Comparison of ENCODE assay signal across 15 mouse cellular contexts in genomic region chr1:153974300-153974699, GRCm38 (mm10).
DNase-seq lines count a peak whose midpoint lies in the region; ATAC-seq lines count a peak whose summit lies in the region.
"Had no signal": no experiment of that assay in that cellular context is flagged by ENCODE, and none has a peak within 500 bp of the region (broad histone marks: within the 10 kb centered on the region; RNA-seq: fewer than 3 reads in every experiment).

No protein-coding gene starts in this region.

- no peak overlapping the region for H3K27ac ChIP-seq in forebrain, embryonic 16.5 days (ENCODE audit: low read length)
- H3K27ac ChIP-seq in forebrain, embryonic 12.5 days: no peak overlapping the region
- H3K27ac ChIP-seq: embryonic facial prominence, embryonic 15.5 days had no signal

- H3K9ac ChIP-seq in forebrain, embryonic 16.5 days (replicated peaks; ENCODE audit: low read depth, low read length): no peak overlapping the region
- no peak overlapping the region for H3K9ac ChIP-seq in forebrain, embryonic 12.5 days
- H3K9ac ChIP-seq: embryonic facial prominence, embryonic 15.5 days had no signal

- no peak overlapping the region for H3K4me3 ChIP-seq in forebrain, embryonic 16.5 days (replicated peaks; ENCODE audit: low read length)
- H3K4me3 ChIP-seq in forebrain, embryonic 12.5 days (replicated peaks): no peak overlapping the region
- H3K4me3 ChIP-seq: embryonic facial prominence, embryonic 15.5 days had no signal

- DNase-seq in layer of hippocampus, postnatal 10 days (ENCODE audit: low spot score in 2 of 2): peak; percentile 24 to 46
- no peak for DNase-seq in layer of hippocampus, adult 11-12 months (ENCODE audit: low spot score)
- DNase-seq in 3134 (ENCODE audit: extremely low read depth, insufficient read length, low spot score) (peak; percentile 57), 3T3-L1 (ENCODE audit: low read depth, low spot score) (peak; percentile 6)
- no peak for DNase-seq in urinary bladder, adult 18-20 months (ENCODE audit: low spot score in 2 of 2)
- DNase-seq: cerebellum, postnatal 25 days; kidney, adult 11 months; lung, adult 18-20 months; lung, postnatal 14 days; thymus, postnatal 25 days had no signal

- H3K36me3 ChIP-seq in forebrain, embryonic 16.5 days (ENCODE audit: control insufficient read depth, insufficient read depth): no peaks in the 10 kb centered on the region
- no peaks in the 10 kb centered on the region for H3K36me3 ChIP-seq in forebrain, embryonic 12.5 days (replicated peaks)
- H3K36me3 ChIP-seq: embryonic facial prominence, embryonic 15.5 days had no signal

- WGBS in forebrain, embryonic 16.5 days: 35% methylated on average over 1 of the region's 1 CpGs
- WGBS in forebrain, embryonic 12.5 days: 77% methylated on average over 1 of the region's 1 CpGs

- H3K9me3 ChIP-seq in forebrain, embryonic 16.5 days (ENCODE audit: control insufficient read depth, low read length): no peaks in the 10 kb centered on the region
- H3K9me3 ChIP-seq in forebrain, embryonic 12.5 days: no peaks in the 10 kb centered on the region; the same call in 1 of the 2 replicates
- H3K9me3 ChIP-seq: embryonic facial prominence, embryonic 15.5 days had no signal

- no peaks in the 10 kb centered on the region; the same call in 1 of the 2 replicates for H3K4me1 ChIP-seq in forebrain, embryonic 16.5 days (replicated peaks; ENCODE audit: control insufficient read depth, insufficient read depth, low read length)
- peaks cover 11% of the 10 kb centered on the region for H3K4me1 ChIP-seq in forebrain, embryonic 12.5 days
- H3K4me1 ChIP-seq: embryonic facial prominence, embryonic 15.5 days had no signal

- H3K4me2 ChIP-seq in forebrain, embryonic 16.5 days (ENCODE audit: low read length): no peak overlapping the region
- no peak overlapping the region for H3K4me2 ChIP-seq in forebrain, embryonic 12.5 days
- H3K4me2 ChIP-seq: embryonic facial prominence, embryonic 15.5 days; liver, embryonic 11.5 days had no signal

- ATAC-seq in forebrain, embryonic 16.5 days: peak; percentile 43; the same call in 1 of the 2 replicates
- no peak for ATAC-seq in forebrain, embryonic 12.5 days (ENCODE audit: low FRiP score)
- ATAC-seq: CD4-positive, CD25-positive, alpha-beta regulatory T cell, adult 4 months had no signal

- no peaks in the 10 kb centered on the region for H3K27me3 ChIP-seq in forebrain, embryonic 16.5 days (replicated peaks; ENCODE audit: control insufficient read depth, insufficient read depth, low read length)
- H3K27me3 ChIP-seq in forebrain, embryonic 12.5 days: 0 out of 2 replicates have a peak, but pooled peaks cover under 1% of the 10 kb centered on the region
- H3K27me3 ChIP-seq: embryonic facial prominence, embryonic 15.5 days had no signal

Comparison
In these comparisons a context has a peak if more than half of its experiments do, and no peak if none do; other contexts are left out.
1. DNase-seq: peak in layer of hippocampus, postnatal 10 days (2 of 2), 3134 (single experiment) and 3T3-L1 (single experiment); none in layer of hippocampus, adult 11-12 months (single experiment) and urinary bladder, adult 18-20 months (0 of 2).